Mouse (Mus musculus): ENCODE results near the gene Edf1. TPM values are rescaled to one million over a fixed set of nuclear protein-coding genes. Genes with fewer than 3 reads are reported as not detected.
"Not testable (repeated sequence)": the region's sequence is repeated elsewhere in the genome, so short reads cannot be mapped to it uniquely, and the experiment has no call there.

The Edf1 gene
- polyA plus RNA-seq, 1 experiment from 2014 or later = 375 TPM

DNA sequence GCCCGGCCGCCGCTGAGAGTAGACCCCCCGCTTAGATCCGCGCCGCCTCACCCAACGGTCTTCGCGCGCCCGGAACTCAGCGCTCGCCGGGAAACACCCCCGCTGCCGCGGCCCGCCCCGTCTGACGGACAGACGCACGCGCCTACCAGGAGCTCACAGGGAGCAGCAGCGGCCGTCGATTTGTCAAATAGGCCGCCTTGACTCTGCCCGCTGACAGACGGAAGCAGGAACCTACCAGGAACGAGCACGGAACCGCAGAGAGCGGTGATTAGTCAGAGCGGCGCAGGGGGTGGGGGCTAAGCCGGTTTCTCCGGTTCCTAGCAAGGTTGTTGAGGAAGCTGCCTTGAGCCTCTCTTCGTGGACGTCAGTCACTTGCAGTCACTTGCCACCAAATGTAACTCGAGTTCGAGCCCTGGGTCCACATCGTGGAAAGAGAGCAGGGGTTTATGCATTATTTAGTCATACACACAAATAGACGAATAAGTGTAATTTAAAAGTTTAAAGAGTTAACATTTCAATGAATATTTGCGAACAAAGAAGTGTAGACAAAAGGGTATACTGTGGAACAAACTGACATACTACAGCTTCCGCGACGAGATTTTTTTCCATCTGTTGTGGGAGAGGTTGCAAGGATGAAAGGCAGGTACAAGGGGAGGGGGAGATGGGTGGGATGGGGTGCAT lies 10.7 kb upstream of the Edf1 start, which contains the start of gene Traf2:
Traf2 (minus strand) TSS at position 130 of the 681 bp plus-strand sequence.
- Histone ChIP-seq H3K9me3 (no peaks in the 10 kb centered on the region), H3K36me3 (no peaks in the 10 kb centered on the region), H3K9ac (peak within 1 kb of the TSS; percentile 61), H3K4me1 (replicated peaks) (peaks cover 15% of the 10 kb centered on the region), H3K4me3 (peak within 1 kb of the TSS; percentile 67), H3K4me2 (peak within 1 kb of the TSS; percentile 87), H3K27ac (replicated peaks) (peak within 1 kb of the TSS; percentile 35; the same call in 1 of the 2 replicates), H3K27me3 (no peaks in the 10 kb centered on the region)
- 3% methylated on average over 47 of the region's 48 CpGs for WGBS
- ATAC-seq (ENCODE audit: low FRiP score, low read depth) = peak; percentile 100

DNA sequence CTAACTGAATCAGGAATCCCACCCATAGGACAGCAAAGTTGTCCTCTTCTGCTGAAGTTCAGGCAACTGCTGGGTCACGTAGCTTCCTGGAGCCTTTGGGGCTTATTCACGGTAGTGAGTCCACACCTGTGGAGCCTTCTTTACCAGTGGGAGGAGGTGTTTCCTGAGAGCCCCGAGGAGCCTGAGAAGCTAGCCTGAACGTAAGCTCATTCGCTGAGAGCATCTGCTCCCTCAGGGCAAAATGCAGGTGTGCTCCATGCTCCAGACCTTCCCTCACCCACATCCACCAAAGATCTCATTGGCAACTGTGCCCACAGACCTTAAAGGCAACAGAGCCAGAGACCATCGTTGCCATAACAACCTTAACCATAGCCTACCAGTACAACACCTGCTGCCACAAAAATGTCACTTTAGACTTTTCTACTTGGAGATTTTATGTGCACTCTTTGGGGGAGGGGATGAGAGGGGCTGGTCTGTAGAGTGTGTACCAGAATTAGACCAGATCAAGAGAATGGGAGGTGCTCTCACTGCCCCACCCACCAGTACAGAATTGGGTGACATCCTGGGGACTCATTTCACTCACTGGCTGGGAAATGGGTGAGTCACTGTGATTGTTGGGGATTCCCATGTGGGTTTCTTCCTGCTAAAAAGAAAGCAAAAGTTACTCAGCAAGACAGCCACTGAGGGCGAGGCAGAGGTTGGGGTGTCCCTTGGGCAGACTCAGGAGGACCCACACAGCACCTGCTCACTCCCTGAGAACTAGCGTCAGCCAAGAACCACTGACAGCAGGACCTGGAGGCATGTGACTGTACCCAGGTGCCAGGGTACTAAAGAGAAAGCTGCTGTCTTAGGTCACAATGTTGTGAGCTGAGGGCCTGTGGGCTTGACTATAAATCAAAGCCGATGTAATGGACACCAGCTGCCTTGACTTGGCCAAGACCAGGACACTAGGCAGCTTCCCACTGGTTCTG lies 8.3 kb upstream of the Edf1 start:
- Histone ChIP-seq H3K27me3 (no peaks in the 10 kb centered on the region), H3K9ac (no peak overlapping the region), H3K36me3 (no peaks in the 10 kb centered on the region), H3K4me3 (no peak overlapping the region), H3K9me3 (no peaks in the 10 kb centered on the region), H3K4me2 (no peak overlapping the region), H3K4me1 (replicated peaks) (peaks cover 15% of the 10 kb centered on the region), H3K27ac (replicated peaks) (no peak overlapping the region)
- 79% methylated on average over 9 of the region's 9 CpGs for WGBS
- no peak for ATAC-seq (ENCODE audit: low FRiP score, low read depth)

DNA sequence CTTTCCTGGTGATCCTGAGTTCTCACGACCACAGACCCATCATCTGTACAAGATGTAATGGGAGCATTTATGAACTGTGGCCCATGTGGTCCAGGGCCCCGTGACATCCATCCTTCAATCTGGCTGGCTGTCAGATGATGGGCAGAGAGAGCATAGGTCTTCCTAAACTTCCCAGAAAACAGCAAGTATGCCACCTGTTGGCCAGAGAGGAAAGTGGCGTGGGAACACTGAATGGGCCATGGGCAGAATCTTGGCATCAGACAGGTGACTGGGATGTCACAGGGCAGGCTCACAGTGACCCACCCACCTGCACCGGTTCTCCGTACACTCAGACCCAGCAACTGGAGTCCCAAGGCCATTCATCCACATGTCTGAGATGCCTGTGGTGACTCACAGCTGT lies 6.5 kb upstream of the Edf1 start:
- H3K36me3 ChIP-seq = no peaks in the 10 kb centered on the region
- no peak overlapping the region for H3K4me2 ChIP-seq
- H3K27me3 ChIP-seq = no peaks in the 10 kb centered on the region
- no peak for ATAC-seq (ENCODE audit: low FRiP score, low read depth)
- H3K27ac ChIP-seq (replicated peaks) = no peak overlapping the region
- no peaks in the 10 kb centered on the region for H3K9me3 ChIP-seq
- WGBS = 40% methylated on average over 5 of the region's 5 CpGs
- no peak overlapping the region for H3K9ac ChIP-seq
- H3K4me3 ChIP-seq = no peak overlapping the region
- peaks cover 7% of the 10 kb centered on the region for H3K4me1 ChIP-seq (replicated peaks)

DNA sequence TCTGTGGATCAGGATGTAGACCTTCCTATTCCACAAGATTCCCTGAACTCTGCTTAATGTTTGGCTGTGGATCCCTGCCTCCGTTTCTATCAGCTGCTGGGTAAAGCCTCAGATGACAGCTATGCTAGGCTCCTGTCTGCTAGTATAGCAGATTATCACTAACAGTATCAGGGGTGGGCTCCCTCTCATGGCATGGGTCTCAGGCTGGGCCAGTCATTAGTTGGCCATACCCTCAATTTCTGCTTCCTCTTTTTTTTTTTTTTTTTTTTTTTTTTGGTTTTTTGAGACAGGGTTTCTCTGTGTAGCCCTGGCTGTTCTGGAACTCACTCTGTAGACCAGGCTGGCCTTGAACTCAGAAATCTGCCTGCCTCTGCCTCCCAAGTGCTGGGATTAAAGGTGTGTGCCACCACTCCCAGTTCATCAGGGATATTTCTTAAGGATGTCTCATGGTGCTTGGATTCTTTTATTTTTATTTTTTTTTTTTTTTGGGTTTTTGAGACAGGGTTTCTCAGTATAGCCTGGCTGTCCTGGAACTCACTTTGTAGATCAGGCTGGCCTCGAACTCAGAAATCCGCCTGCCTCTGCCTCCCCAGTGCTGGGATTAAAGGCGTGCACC lies 4.4 kb upstream of the Edf1 start:
- H3K9ac ChIP-seq; H3K4me3 ChIP-seq; ATAC-seq (ENCODE audit: low FRiP score, low read depth); H3K4me2 ChIP-seq; H3K36me3 ChIP-seq; H3K27me3 ChIP-seq; H3K9me3 ChIP-seq; H3K27ac ChIP-seq (replicated peaks): not testable (repeated sequence)
- WGBS = 93% methylated on average over 4 of the region's 4 CpGs
- H3K4me1 ChIP-seq (replicated peaks) = peaks cover 12% of the 10 kb centered on the region

DNA sequence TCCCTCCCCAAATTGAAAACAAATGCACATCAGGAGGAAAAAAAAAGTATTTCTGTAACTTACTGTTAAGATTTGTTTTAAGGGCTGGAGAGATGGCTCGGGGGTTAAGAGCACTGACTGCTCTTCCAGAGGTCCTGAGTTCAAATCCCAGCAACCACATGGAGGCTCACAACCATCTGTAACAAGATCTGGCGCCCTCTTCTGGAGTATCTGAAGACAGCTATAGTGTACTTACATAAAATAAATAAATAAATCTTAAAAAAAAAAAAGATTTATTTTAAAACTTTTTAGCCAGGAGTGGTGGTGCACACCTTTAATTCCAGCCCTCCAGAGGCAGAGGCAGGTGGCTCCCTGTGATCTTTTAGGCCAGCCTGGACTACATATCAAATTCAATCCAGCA lies 2.2 kb upstream of the Edf1 start:
- H3K4me3 ChIP-seq; H3K9ac ChIP-seq; ATAC-seq (ENCODE audit: low FRiP score, low read depth); H3K36me3 ChIP-seq; H3K4me2 ChIP-seq; H3K27ac ChIP-seq (replicated peaks); H3K27me3 ChIP-seq; H3K9me3 ChIP-seq: not testable (repeated sequence)
- 55% methylated on average over 2 of the region's 2 CpGs for WGBS
- H3K4me1 ChIP-seq (replicated peaks) = peaks cover 30% of the 10 kb centered on the region

DNA sequence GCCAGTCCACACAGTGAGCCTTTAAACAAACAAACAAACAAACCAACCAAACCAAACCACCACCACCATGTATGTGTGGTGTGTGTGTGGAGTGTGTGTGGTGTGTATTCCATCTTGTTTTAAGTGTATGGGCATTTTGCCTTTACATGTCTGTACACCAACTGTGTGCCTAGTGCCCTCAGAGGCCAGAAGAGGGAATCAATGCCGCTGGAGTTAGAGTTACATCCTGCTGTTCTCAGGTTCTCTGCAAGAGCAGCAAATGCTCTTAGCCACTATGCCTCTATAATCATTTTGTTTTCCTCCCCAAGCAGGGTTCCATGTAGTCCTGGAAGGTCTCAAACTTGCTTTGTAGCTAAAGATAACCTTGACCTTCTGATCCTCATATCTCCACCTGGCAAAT lies 1.4 kb upstream of the Edf1 start:
- Histone ChIP-seq H3K27me3 (no peaks in the 10 kb centered on the region), H3K4me1 (replicated peaks) (peaks cover 30% of the 10 kb centered on the region), H3K9me3 (no peaks in the 10 kb centered on the region), H3K36me3 (peaks cover 15% of the 10 kb centered on the region), H3K4me3 (no peak overlapping the region), H3K27ac (replicated peaks) (no peak overlapping the region), H3K4me2 (no peak overlapping the region), H3K9ac (no peak overlapping the region)
- ATAC-seq (ENCODE audit: low FRiP score, low read depth) = no peak
- WGBS = 38% methylated on average over 1 of the region's 1 CpGs

DNA sequence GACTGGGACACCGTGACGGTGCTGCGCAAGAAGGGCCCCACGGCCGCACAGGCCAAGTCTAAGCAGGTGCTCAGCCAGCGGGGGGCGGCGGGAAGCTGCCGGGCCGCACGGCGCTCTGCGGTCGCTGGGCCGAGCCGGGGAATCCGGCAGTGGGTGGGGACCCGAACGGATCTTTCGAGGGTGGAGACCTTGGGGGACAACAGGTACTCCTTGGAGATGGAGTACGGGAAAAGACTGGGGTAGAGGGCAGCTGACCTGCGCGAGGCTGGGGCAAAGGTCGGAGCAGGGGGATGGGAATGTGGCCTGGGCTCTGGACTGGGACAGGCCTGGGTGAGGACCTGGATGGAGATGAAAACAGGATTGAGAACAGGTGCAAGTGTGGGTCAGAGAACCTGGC lies 315 bp downstream of the Edf1 start:
- Histone ChIP-seq H3K9ac (peak overlapping the region; percentile 92), H3K4me1 (replicated peaks) (peaks cover 30% of the 10 kb centered on the region), H3K27ac (replicated peaks) (peak overlapping the region; percentile 79), H3K4me3 (peak overlapping the region; percentile 84), H3K9me3 (no peaks in the 10 kb centered on the region), H3K36me3 (peaks cover 32% of the 10 kb centered on the region), H3K27me3 (no peaks in the 10 kb centered on the region), H3K4me2 (peak overlapping the region; percentile 88)
- ATAC-seq (ENCODE audit: low FRiP score, low read depth) = peak; percentile 35; the same call in 1 of the 2 replicates
- WGBS = 0% methylated on average over 24 of the region's 24 CpGs

DNA sequence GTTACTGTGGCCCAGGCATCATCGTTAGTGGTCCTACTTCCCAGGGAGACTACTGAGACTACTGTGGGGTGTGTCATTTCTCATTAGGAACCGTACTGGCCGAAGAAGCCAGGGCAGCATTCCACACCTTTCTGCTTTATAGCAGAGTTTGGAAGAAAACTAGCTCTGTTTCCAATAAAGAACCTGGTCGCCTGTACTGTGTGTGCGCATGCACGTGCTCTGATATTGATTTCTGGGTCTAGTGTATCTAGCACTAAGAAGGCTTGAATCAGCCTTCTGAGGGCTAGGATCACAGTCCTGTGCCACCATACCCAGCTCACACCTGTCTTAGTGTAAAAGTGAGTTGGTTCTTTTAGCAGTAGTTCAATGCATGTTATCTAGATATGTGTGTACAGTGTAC lies 1.1 kb downstream of the Edf1 start:
- Histone ChIP-seq H3K27me3 (no peaks in the 10 kb centered on the region), H3K4me2 (peak overlapping the region; percentile 88), H3K4me3 (peak overlapping the region; percentile 84), H3K27ac (replicated peaks) (no peak overlapping the region), H3K9me3 (no peaks in the 10 kb centered on the region), H3K9ac (peak overlapping the region; percentile 92; the same call in 1 of the 2 replicates), H3K4me1 (replicated peaks) (peaks cover 30% of the 10 kb centered on the region), H3K36me3 (peaks cover 40% of the 10 kb centered on the region)
- 73% methylated on average over 6 of the region's 6 CpGs for WGBS
- ATAC-seq (ENCODE audit: low FRiP score, low read depth) = no peak

DNA sequence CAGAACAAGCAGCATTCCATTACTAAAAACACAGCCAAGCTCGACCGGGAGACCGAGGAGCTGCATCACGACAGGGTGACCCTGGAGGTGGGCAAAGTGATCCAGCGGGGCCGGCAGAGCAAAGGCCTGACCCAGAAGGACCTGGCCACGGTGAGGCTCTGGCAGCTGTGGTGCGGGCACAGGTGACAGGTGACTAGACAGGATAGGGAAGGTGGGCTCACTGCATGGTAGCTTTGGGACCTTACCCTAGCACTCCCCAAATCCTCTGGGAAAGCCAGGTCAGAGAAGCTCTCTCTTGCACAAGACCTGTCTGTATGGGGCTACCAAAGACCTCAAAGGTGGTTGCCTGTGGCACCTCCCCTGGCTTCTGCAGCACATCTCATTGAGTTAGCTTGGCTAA lies 2.9 kb downstream of the Edf1 start:
- 94% methylated on average over 8 of the region's 8 CpGs for WGBS
- Histone ChIP-seq H3K36me3 (peaks cover 42% of the 10 kb centered on the region), H3K27ac (replicated peaks) (no peak overlapping the region), H3K4me1 (replicated peaks) (peaks cover 30% of the 10 kb centered on the region), H3K9me3 (no peaks in the 10 kb centered on the region), H3K4me2 (no peak overlapping the region), H3K27me3 (no peaks in the 10 kb centered on the region), H3K4me3 (no peak overlapping the region), H3K9ac (no peak overlapping the region)
- no peak for ATAC-seq (ENCODE audit: low FRiP score, low read depth)

DNA sequence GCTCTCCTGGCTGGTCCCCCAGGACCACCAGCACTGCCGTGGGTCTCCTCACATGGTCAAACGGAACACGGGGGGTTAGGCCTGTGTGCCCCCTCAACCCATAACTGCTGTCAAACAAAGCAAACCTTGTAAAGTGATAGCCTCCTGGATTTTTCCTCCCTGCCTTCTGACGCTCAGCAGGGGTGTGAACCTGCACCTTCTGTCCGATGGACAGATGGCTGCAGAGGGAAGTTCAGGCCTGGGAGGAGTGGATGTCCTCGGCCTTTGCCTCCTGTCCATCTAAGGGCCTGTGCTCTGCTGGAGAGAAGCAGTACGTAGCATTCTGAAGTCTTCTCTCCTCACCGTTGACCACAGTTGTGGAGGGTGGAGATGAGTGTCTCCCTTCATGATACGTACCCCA lies 4.3 kb downstream of the Edf1 start:
- ATAC-seq (ENCODE audit: low FRiP score, low read depth) = no peak
- Histone ChIP-seq H3K9me3 (no peaks in the 10 kb centered on the region), H3K27ac (replicated peaks) (no peak overlapping the region), H3K27me3 (no peaks in the 10 kb centered on the region), H3K4me3 (no peak overlapping the region), H3K4me1 (replicated peaks) (peaks cover 23% of the 10 kb centered on the region), H3K9ac (no peak overlapping the region), H3K4me2 (no peak overlapping the region), H3K36me3 (peaks cover 42% of the 10 kb centered on the region)
- 83% methylated on average over 9 of the region's 9 CpGs for WGBS

DNA sequence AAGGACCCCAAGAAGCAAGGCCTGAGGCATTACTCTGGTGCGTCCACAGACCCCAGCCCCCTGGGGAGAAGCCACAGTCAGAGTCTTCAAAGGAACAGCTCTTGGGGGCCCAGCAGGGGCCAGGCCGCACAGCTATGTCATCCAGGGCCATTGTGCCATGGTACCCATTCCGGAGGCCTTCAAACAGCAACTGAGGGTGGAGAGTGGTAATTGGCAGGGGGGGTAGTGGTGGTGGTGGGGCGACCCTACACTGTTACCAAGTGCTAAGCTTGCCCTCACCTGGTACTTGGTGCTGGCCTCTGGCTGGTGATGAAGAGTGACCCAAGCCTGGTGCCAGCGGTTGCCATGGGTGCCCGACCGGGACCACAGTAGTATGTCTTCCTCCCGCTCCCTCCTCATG lies 8.1 kb downstream of the Edf1 start:
- 84% methylated on average over 8 of the region's 8 CpGs for WGBS

DNA sequence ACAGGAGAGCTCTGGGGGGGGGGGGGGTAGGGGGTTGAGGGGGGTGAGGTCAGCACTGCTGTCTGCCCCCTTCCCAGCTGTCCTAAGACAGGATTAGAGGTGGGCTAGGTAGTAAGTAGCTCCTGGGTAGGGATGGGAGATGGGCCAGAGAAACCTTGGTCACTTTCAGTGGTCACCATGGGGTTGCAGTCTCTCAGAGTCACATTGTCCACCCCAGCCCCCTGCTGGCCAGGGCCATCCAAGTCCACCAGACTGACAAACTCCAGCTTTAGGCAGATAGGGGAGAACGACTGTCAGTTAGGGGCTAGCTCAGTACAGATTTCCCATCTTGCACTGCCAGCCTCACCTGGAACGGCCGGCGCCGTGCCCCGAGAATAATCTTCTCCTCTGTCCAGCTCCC lies 8.9 kb downstream of the Edf1 start:
- no peaks in the 10 kb centered on the region for H3K4me1 ChIP-seq (replicated peaks)
- H3K36me3 ChIP-seq = peaks cover 27% of the 10 kb centered on the region
- H3K9me3 ChIP-seq = no peaks in the 10 kb centered on the region
- no peaks in the 10 kb centered on the region for H3K27me3 ChIP-seq
- H3K4me3 ChIP-seq = no peak overlapping the region
- no peak overlapping the region for H3K27ac ChIP-seq (replicated peaks)
- 87% methylated on average over 6 of the region's 6 CpGs for WGBS
- H3K9ac ChIP-seq = no peak overlapping the region
- H3K4me2 ChIP-seq = no peak overlapping the region
- no peak for ATAC-seq (ENCODE audit: low FRiP score, low read depth)

More for the DNA sequence above, 8.1 kb downstream of the Edf1 start:
- Histone ChIP-seq H3K9ac (no peak overlapping the region), H3K4me2 (no peak overlapping the region), H3K4me1 (replicated peaks) (no peaks in the 10 kb centered on the region), H3K36me3 (peaks cover 35% of the 10 kb centered on the region), H3K4me3 (no peak overlapping the region), H3K27ac (replicated peaks) (no peak overlapping the region), H3K9me3 (no peaks in the 10 kb centered on the region), H3K27me3 (no peaks in the 10 kb centered on the region)
- peak; percentile 23; the same call in 1 of the 2 replicates for ATAC-seq (ENCODE audit: low FRiP score, low read depth)

Measured in hindbrain, embryonic 15.5 days (tissue).